Mouse (Mus musculus): ENCODE measurements around the gene Irs4. TPM values are rescaled to one million over a fixed set of nuclear protein-coding genes. Genes with fewer than 3 reads are reported as not detected.

The Irs4 gene
- total RNA-seq (2023) = not detected

DNA sequence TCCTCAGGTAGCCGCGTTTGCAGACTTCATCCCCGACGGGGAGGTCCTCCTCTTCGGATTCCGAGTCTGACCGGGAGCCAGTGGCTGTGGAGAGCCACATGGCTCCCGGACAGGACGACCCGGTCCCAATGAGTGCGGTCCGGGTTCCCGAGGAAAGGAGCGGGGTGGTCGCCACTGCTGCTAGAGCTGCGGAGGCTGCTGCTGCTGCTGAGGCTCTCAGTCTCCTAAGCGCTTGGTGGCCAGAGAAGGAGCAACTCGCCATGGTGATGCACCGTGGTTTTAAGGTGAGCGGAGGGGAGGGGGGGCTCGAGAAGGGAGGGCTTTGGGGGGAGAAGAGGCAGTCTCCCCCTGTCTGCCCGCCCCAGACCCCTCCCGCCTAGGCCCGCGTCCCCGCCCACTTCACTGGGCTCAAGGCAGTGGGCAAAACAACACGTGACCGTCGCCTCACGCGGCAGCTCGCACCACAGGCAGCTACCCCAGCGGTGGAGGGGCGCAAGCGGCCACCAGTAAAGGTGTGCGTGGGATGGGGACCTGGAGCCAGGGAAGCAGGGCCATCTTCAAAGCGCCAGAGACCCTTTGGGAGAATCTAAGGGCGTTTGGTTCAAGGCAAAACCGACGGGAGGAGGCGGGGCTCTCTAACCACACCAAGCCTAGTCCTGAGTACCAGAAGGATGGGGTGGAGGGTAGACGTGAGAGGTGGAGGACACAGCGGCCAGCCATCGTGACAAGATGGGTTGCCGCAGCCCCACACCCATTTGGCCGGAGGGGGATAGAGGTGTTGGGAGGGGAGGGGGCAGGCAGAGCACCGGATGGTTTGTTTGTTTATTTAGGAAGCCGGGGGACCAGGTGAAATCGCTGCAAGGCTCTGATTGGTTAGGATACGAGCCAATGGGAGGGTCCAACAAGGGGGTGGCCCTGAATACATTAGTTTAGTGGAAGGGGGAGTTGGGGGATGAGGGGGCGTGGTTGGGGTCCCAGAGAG is at the start of gene Irs4:
TSS of gene Irs4 (minus strand) at position 327 of the 982 bp plus-strand sequence.

Other genes with a start within 250 kb of the Irs4 start
- not detected for gene Col4a5, start 249.9 kb downstream of the Irs4 start, total RNA-seq (2023)
- not detected for gene Gm15294, start 150.0 kb upstream of the Irs4 start, total RNA-seq (2023)

Measured in neutrophil, adult 83 days (primary cell).